Mouse (Mus musculus) cerebellum, adult 2 months (tissue): Measurements from ENCODE around the gene Upk2. TPM values are rescaled to one million over a fixed set of nuclear protein-coding genes. Genes with fewer than 3 reads are reported as not detected.
"Not testable (repeated sequence)": the region's sequence is repeated elsewhere in the genome, so short reads cannot be mapped to it uniquely, and the experiment has no call there.

Source experiments
- DNase-seq, 2 experiments: peaks; one replicate each; pipeline ENCODE4 v3.0.0; 2021
- H3K27ac ChIP-seq: fragments of 200-500 bp; 2 replicates; pipeline ENCODE4 v1.5.1; 2012; ENCODE audit warnings: low read length, control low read depth, inconsistent platforms; ENCODE audit not compliant: insufficient read depth
- H3K27me3 ChIP-seq: fragments of 200-500 bp; 2 replicates; pipeline ENCODE4 v1.6.1; 2012; ENCODE audit warnings: inconsistent platforms, mild to moderate bottlenecking, low read length, moderate library complexity; ENCODE audit not compliant: control insufficient read depth, insufficient read depth
- H3K4me1 ChIP-seq: fragments of 200-500 bp; 2 replicates; pipeline ENCODE4 v1.6.1; 2011; ENCODE audit warnings: low read length; ENCODE audit not compliant: control insufficient read depth, insufficient read depth
- H3K4me3 ChIP-seq: fragments of 200-500 bp; replicated peaks from 2 replicates; pipeline ENCODE3; 2011; ENCODE audit warnings: mild to moderate bottlenecking, low read depth, low read length, control low read depth; ENCODE audit not compliant: insufficient read depth
- CTCF ChIP-seq: fragments of 200-500 bp; IDR thresholded peaks from 2 replicates; pipeline ENCODE4 v1.5.1; 2011; ENCODE audit warnings: low read depth, mild to moderate bottlenecking, control low read depth, low read length, moderate library complexity, borderline replicate concordance; ENCODE audit not compliant: insufficient read depth
- POLR2A ChIP-seq: fragments of 200-500 bp; IDR thresholded peaks from 2 replicates; pipeline ENCODE4 v1.6.1; 2011; ENCODE audit warnings: low read length, control low read depth, borderline replicate concordance; ENCODE audit not compliant: insufficient read depth
- WGBS: fragments of 180-500 bp; shearing (Covaris S2); methylation state at CpG from one replicate; pipeline ENCODE4 v1.1.7; 2018; 5-methylcytosine and 5-hydroxymethylcytosine counted together
- polyA plus RNA-seq: library from polyadenylated mRNA; depleted of rRNA; stranded (reverse); fragments of >200 nt; gene quantifications from 2 replicates; pipeline ENCODE4 v1.2.3, GENCODE M21; 2012

The Upk2 gene
- polyA plus RNA-seq, 1 experiment, result 0.13 TPM

GRCm38 (mm10) chr9:44417892-44418363 lies 36.8 kb downstream of the Upk2 start:
- no peaks in the 10 kb centered on the region for H3K27me3 ChIP-seq
- H3K4me3 ChIP-seq, result peak overlapping the region; percentile 99
- DNase-seq, result peak; percentile 93 to 97
- H3K27ac ChIP-seq, result peak overlapping the region; percentile 90
- peak; percentile 85 for TF ChIP-seq POLR2A
- peak; percentile 72 for TF ChIP-seq CTCF
- WGBS, result under 1% methylated on average over 38 of the region's 38 CpGs
- no peaks in the 10 kb centered on the region for H3K4me1 ChIP-seq

- 6% methylated on average over 26 of the region's 26 CpGs for WGBS
- Histone ChIP-seq H3K27ac (0 out of 2 replicates have a peak overlapping the region, but pooled peaks have one; percentile 14), H3K27me3 (no peaks in the 10 kb centered on the region), H3K4me1 (no peaks in the 10 kb centered on the region), H3K4me3 (peak overlapping the region; percentile 99)
- peak in 1 of 2 experiments; percentile 10 for DNase-seq
- TF ChIP-seq CTCF (no peak), POLR2A (no peak)
These were observed 37.5 kb downstream of the Upk2 start for GRCm38 (mm10) chr9:44417156-44417891.

- no peaks in the 10 kb centered on the region for H3K4me1 ChIP-seq
- WGBS, result 90% methylated on average over 2 of the region's 2 CpGs
- H3K4me3 ChIP-seq, result no peak overlapping the region
- TF ChIP-seq CTCF, result no peak
- no peak for TF ChIP-seq POLR2A
- peak in 1 of 2 experiments; percentile 16 for DNase-seq
- H3K27ac ChIP-seq, result no peak overlapping the region
- no peaks in the 10 kb centered on the region for H3K27me3 ChIP-seq
These were observed 42.0 kb downstream of the Upk2 start for GRCm38 (mm10) chr9:44412781-44413180.

GRCm38 (mm10) chr9:44412306-44412705 lies 42.5 kb downstream of the Upk2 start:
- H3K4me3 ChIP-seq, result no peak overlapping the region
- no peak for DNase-seq
- 88% methylated on average over 4 of the region's 4 CpGs for WGBS
- TF ChIP-seq POLR2A (no peak), CTCF (no peak)
- no peaks in the 10 kb centered on the region for H3K27me3 ChIP-seq
- no peak overlapping the region for H3K27ac ChIP-seq
- H3K4me1 ChIP-seq, result no peaks in the 10 kb centered on the region

GRCm38 (mm10) chr9:44411601-44412130 lies 43.1 kb downstream of the Upk2 start:
- no peaks in the 10 kb centered on the region for H3K4me1 ChIP-seq
- no peak overlapping the region for H3K4me3 ChIP-seq
- WGBS, result 81% methylated on average over 1 of the region's 1 CpGs
- TF ChIP-seq CTCF, result no peak
- TF ChIP-seq POLR2A, result no peak
- DNase-seq, result no peak
- H3K27ac ChIP-seq, result no peak overlapping the region
- no peaks in the 10 kb centered on the region for H3K27me3 ChIP-seq

- WGBS, result 65% methylated on average over 2 of the region's 2 CpGs
- no peak overlapping the region for H3K27ac ChIP-seq
- H3K4me3 ChIP-seq, result no peak overlapping the region
- H3K4me1 ChIP-seq, result no peaks in the 10 kb centered on the region
- DNase-seq, result no peak
- TF ChIP-seq CTCF (no peak), POLR2A (no peak)
- H3K27me3 ChIP-seq, result no peaks in the 10 kb centered on the region
These were observed 44.0 kb downstream of the Upk2 start for GRCm38 (mm10) chr9:44410647-44411336.

GRCm38 (mm10) chr9:44408693-44409092 lies 46.1 kb downstream of the Upk2 start:
- H3K4me1 ChIP-seq, H3K4me3 ChIP-seq, H3K27ac ChIP-seq, H3K27me3 ChIP-seq, DNase-seq: not testable (repeated sequence)
- 79% methylated on average over 9 of the region's 9 CpGs for WGBS

- DNase-seq, result no peak
- H3K27me3 ChIP-seq, result no peaks in the 10 kb centered on the region
- H3K4me3 ChIP-seq, result peak overlapping the region; percentile 96
- no peaks in the 10 kb centered on the region for H3K4me1 ChIP-seq
- 0 out of 2 replicates have a peak overlapping the region, but pooled peaks have one; percentile 3 for H3K27ac ChIP-seq
- WGBS, result under 1% methylated on average over 24 of the region's 24 CpGs
- TF ChIP-seq POLR2A, result no peak
- no peak for TF ChIP-seq CTCF
These were observed 47.1 kb downstream of the Upk2 start for GRCm38 (mm10) chr9:44407752-44408097.
